Mouse (Mus musculus) E14TG2a.4 (cell line): Measurements from ENCODE around the gene Hcn2.
"Not testable (repeated sequence)": the region's sequence is repeated elsewhere in the genome, so short reads cannot be mapped to it uniquely, and the experiment has no call there.

Source experiments
- H3K27me3 ChIP-seq: 2 replicates; pipeline ENCODE4 v1.6.1; 2014; ENCODE audit warnings: low read length, control low read depth; ENCODE audit not compliant: insufficient read depth
- H3K36me3 ChIP-seq: 2 replicates; pipeline ENCODE4 v1.6.1; 2014; ENCODE audit warnings: low read length, control low read depth; ENCODE audit not compliant: insufficient read depth
- H3K4me1 ChIP-seq: replicated peaks from 2 replicates; pipeline ENCODE4 v1.6.1; 2014; ENCODE audit warnings: low read depth, low read length, control low read depth
- H3K4me3 ChIP-seq: replicated peaks from 2 replicates; pipeline ENCODE4 v1.5.1; 2014; ENCODE audit warnings: mild to moderate bottlenecking, low read length
- H3K9me3 ChIP-seq: 2 replicates; pipeline ENCODE4 v1.6.1; 2014; ENCODE audit warnings: low read length, control low read depth
- CTCF ChIP-seq: conservative IDR thresholded peaks from 2 replicates; pipeline ENCODE4 v1.5.1; 2014; ENCODE audit warnings: low read length
- NANOG ChIP-seq: IDR thresholded peaks from 2 replicates; pipeline ENCODE4 v1.6.1; 2014; ENCODE audit warnings: borderline replicate concordance, low read length, mixed read lengths
- POU5F1 ChIP-seq: IDR thresholded peaks from 2 replicates; pipeline ENCODE4 v1.6.1; 2014; ENCODE audit warnings: low read length, borderline replicate concordance

The Hcn2 gene

DNA sequence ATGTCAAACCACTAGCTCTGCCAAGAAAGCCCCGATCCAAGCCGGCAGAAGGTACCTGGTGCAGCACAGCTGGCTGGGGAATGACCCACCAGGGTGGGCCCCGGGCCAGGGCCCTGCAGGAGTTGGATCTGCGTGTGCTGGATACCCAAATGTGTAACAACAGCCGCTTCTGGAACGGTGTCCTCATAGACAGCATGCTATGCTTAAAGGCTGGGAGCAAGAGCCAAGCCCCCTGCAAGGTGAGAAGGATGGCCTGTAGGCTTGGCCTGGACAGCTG, 22.1 kb upstream of the Hcn2 start:
- Histone ChIP-seq H3K27me3 (peaks cover 3% of the 10 kb centered on the region; the same call in 1 of the 2 replicates), H3K4me3 (no peak overlapping the region), H3K36me3 (peaks cover 4% of the 10 kb centered on the region), H3K9me3 (no peaks in the 10 kb centered on the region), H3K4me1 (peaks cover 34% of the 10 kb centered on the region)
- TF ChIP-seq CTCF (no peak), NANOG (no peak), POU5F1 (no peak)

DNA sequence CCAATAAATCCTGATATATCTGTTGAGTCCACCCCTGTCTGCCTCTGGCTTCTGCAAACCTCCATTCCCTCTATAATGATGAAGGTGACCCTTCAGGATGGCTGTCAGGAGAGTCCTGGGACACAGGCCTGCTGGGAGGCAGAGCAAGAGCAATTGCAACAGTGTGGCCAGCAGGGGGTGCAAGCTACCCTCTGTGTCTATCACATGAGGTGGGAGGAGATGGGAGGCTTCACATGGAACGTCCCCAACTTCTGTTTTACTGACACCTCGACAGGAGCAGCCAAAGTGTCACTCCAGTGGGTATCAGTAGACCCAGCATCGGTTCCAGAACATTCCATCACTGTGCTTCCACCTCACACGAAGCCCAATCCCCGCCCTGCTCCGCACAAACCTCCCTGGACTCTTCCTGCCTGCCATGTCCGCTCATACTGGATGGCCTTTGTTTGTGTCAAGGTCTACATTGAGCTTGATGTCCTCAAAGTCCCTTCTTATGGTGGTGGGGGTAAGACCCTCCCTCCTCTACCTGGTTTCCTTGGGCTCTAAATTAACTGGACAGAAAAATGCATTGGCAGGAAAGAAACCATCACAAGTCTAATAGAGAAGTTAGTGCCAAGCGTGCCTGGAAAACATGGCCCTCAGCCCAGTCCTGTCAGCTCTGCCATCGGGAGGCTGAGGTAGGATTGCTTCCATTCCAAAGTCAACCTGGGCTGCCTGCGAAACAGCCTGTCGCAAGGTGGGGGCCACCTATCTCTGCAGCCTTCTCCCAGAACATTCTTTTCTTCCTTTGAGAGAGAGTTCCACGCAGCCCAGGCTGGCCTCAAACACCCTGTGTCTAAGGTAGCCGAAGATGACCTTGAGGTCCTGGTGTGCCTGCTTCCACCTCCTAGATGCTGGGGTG, 21.0 kb upstream of the Hcn2 start:
- H3K4me1 ChIP-seq: peaks cover 40% of the 10 kb centered on the region
- no peaks in the 10 kb centered on the region for H3K36me3 ChIP-seq
- no peaks in the 10 kb centered on the region for H3K9me3 ChIP-seq
- H3K27me3 ChIP-seq: peaks cover 3% of the 10 kb centered on the region; the same call in 1 of the 2 replicates
- TF ChIP-seq NANOG: no peak
- peak; percentile 77 for TF ChIP-seq CTCF
- no peak for TF ChIP-seq POU5F1
- H3K4me3 ChIP-seq: 0 out of 2 replicates have a peak overlapping the region, but pooled peaks have one; percentile 4

DNA sequence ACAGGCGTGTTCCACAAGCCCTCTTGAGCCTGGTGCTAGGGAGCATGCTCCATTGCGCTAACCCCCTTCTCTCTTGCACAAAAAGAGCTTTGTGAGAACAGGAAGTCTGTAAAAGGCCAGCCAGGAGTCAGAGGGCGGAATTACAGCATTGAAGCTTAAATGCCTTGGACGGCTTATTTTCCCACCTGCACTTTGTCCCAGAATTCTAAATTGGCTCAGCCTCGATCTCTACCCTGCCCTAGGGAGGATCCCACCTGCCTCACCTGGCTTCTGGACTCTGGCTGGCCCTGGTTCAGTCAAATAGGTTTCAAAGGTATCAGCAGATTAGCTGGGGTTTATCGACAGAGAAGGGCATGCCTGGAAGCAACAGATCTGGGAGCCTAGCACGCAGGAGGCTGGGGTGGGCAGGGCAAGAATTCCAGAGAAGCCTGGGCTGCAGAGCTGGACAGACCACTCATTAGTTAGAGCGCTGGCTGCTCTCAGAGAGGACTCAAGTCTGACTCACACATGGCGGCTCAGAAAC, 20.2 kb upstream of the Hcn2 start:
- no peaks in the 10 kb centered on the region for H3K36me3 ChIP-seq
- 0 out of 2 replicates have a peak overlapping the region, but pooled peaks have one; percentile 4 for H3K4me3 ChIP-seq
- TF ChIP-seq NANOG (no peak), CTCF (no peak), POU5F1 (no peak)
- H3K4me1 ChIP-seq: peaks cover 47% of the 10 kb centered on the region
- H3K27me3 ChIP-seq: peaks cover 3% of the 10 kb centered on the region; the same call in 1 of the 2 replicates
- no peaks in the 10 kb centered on the region for H3K9me3 ChIP-seq

DNA sequence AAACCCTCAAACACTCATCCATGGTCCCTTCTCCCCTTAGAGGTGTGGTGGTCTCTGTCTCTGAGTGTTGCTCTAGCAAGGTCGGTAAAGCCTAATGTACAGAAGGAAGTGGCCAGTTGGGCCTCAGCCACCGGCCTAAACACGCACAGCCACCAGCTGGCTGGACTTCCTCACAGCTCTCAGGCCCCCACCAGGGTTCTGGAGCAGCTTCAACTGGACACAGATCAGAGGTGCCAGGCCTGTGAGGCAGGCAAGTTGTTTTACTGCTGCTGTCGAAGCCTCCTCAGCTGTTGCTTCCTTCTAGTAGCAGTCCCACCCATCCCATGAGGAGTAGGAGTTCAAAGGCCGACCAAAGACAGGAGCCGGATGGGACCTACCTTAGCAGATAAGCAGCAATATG, 18.5 kb upstream of the Hcn2 start:
- Histone ChIP-seq H3K9me3 (no peaks in the 10 kb centered on the region), H3K4me3 (no peak overlapping the region), H3K27me3 (peaks cover 3% of the 10 kb centered on the region; the same call in 1 of the 2 replicates), H3K4me1 (peaks cover 47% of the 10 kb centered on the region), H3K36me3 (no peaks in the 10 kb centered on the region)
- TF ChIP-seq POU5F1 (no peak), CTCF (no peak), NANOG (no peak)

DNA sequence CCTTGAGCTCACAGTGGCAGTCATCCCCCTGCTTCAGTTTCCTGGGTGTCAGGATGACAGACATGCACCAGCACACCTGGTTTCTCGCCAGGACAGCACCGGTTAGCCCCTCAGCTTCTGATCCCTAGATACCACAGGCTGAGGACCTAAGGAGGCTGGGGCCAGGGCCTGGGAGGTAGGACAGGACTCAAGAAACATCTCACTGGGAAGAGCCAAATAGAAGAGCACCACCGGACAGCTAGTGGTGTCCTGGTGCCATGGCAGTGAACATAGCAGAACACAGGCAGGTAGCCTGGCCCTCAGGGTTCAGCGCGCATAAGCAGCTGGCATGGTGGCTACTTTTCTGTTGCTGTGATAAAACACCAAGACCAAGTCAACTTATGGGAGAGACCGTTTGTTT, 18.0 kb upstream of the Hcn2 start:
- no peaks in the 10 kb centered on the region for H3K9me3 ChIP-seq
- H3K36me3 ChIP-seq: no peaks in the 10 kb centered on the region
- peaks cover 3% of the 10 kb centered on the region; the same call in 1 of the 2 replicates for H3K27me3 ChIP-seq
- H3K4me1 ChIP-seq: peaks cover 46% of the 10 kb centered on the region
- no peak overlapping the region for H3K4me3 ChIP-seq
- no peak for TF ChIP-seq NANOG
- no peak for TF ChIP-seq CTCF
- TF ChIP-seq POU5F1: no peak

DNA sequence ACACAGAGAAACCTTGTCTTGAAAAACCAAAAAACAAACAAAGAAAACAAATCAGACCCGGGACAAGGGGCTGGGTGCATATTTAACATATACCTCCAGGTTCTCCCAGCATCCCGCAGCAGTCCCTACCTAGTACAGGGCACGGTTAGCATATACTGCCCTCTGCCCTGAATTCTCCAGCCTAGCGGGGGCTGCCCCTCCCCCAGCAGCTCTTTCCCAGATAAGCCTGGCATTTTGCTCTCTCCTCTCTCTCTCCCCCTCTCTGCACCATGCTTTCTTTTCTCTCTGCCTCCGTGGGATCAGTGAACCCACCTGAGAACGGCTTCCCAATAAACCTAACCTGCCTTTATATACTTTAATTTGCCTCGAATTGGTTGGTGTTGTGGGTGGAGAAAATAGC, 15.8 kb upstream of the Hcn2 start:
- Histone ChIP-seq H3K9me3 (no peaks in the 10 kb centered on the region), H3K4me1 (peaks cover 48% of the 10 kb centered on the region), H3K4me3 (no peak overlapping the region), H3K27me3 (peaks cover 3% of the 10 kb centered on the region; the same call in 1 of the 2 replicates), H3K36me3 (peaks cover 7% of the 10 kb centered on the region)
- TF ChIP-seq NANOG: no peak
- TF ChIP-seq CTCF: no peak
- no peak for TF ChIP-seq POU5F1

DNA sequence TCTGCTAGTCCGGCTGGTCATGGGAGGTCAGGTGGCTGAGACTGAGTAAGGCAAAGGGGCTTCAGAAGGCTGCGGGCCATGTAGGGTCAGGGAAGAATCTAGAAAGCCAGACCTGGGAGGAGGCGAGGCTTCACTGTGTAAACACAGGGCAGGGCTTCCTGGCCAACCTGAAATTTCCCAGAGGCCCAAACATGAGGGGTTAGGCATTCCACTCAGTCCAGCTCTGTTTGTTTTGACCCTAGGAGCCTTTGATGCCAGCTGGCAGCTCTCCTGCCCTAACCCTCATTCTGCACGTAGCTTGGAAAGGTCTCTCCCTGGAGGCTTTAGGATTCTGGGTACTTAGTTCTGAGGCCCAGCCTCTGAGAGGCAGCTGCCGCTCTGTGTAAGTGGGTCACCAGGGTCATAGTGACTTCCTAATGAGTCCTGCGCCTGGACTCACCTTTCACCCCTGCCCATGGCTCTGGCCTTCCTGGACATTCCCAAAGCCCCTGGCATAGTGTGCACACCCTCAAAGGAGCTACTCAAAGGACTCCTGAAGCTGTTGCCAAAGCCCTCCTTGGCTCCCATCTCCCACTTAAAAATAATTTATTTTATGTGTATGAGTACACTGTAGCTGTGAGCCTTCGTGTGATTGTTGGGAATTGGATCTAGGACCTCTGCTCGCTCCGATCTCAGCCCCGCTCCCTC, 14.8 kb upstream of the Hcn2 start:
- Histone ChIP-seq H3K9me3 (no peaks in the 10 kb centered on the region), H3K4me1 (peaks cover 48% of the 10 kb centered on the region), H3K4me3 (no peak overlapping the region), H3K36me3 (peaks cover 16% of the 10 kb centered on the region), H3K27me3 (no peaks in the 10 kb centered on the region; the same call in 1 of the 2 replicates)
- TF ChIP-seq CTCF (no peak), NANOG (no peak), POU5F1 (no peak)

DNA sequence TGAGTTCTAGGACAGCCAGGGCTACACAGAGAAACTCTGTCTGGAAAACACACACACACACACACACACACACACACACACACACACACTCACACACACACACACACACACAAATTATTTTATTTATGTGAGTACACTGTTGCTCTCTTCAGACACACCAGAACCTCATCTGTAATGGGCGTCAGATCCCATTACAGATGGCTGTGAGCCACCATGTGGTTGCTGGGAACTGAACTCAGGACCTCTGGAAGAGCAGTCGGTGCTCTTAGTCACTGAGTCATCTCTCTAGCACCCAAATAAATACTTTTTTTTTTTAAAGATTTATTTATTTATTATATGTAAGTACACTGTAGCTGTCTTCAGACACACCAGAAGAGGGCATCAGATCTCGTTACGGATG, 13.5 kb upstream of the Hcn2 start:
- not testable (repeated sequence) for H3K9me3 ChIP-seq, H3K27me3 ChIP-seq, H3K4me3 ChIP-seq
- peaks cover 29% of the 10 kb centered on the region for H3K36me3 ChIP-seq
- H3K4me1 ChIP-seq: peaks cover 60% of the 10 kb centered on the region

DNA sequence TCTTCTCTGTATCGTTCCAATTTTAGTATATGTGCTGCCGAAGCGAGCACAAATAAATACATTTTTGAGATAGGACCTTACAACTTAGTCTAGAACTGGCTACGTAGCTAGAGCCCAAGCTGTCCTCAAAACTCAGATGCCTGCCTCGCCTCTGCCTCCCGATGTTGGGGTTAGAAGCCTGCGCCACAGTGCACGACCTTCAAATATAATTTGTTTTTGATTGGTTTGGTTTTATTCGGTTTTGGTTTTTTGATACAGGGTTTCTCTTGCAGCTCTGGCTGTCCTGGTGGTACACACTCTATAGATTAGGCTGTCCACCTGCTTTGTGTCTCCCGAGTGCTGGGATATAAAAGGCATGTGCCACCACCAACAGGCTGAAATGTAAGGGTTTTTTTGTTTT, 12.9 kb upstream of the Hcn2 start:
- TF ChIP-seq NANOG (no peak), CTCF (no peak), POU5F1 (no peak)
- no peaks in the 10 kb centered on the region for H3K27me3 ChIP-seq
- peaks cover 66% of the 10 kb centered on the region for H3K4me1 ChIP-seq
- peak overlapping the region; percentile 96 for H3K4me3 ChIP-seq
- H3K9me3 ChIP-seq: no peaks in the 10 kb centered on the region
- peaks cover 34% of the 10 kb centered on the region for H3K36me3 ChIP-seq
